Mouse (Mus musculus) lung, postnatal 10 days (tissue): ENCODE data around the gene Pik3c2g.
A peak's percentile ranks its signal among the peaks of the same experiment; 100 is the strongest.

Experiments used
- DNase-seq: peaks from one replicate; pipeline ENCODE4 v3.0.0; 2021

Pik3c2g gene

GRCm38 (mm10) chr6:139735708-139736626, 148.9 kb downstream of the Pik3c2g start:
- no peak for DNase-seq

GRCm38 (mm10) chr6:139738350-139738749, 151.3 kb downstream of the Pik3c2g start:
- DNase-seq, result no peak

- no peak for DNase-seq
Observed at GRCm38 (mm10) chr6:139742693-139743432, 155.8 kb downstream of the Pik3c2g start.

GRCm38 (mm10) chr6:139746758-139747479, 159.9 kb downstream of the Pik3c2g start:
- DNase-seq, result no peak

- no peak for DNase-seq
Observed at GRCm38 (mm10) chr6:139748091-139748771, 161.2 kb downstream of the Pik3c2g start.

- no peak for DNase-seq
Observed at GRCm38 (mm10) chr6:139750599-139750998, 163.6 kb downstream of the Pik3c2g start.

GRCm38 (mm10) chr6:139751022-139751421, 164.0 kb downstream of the Pik3c2g start:
- no peak for DNase-seq

GRCm38 (mm10) chr6:139757876-139758275, 170.9 kb downstream of the Pik3c2g start:
- no peak for DNase-seq

GRCm38 (mm10) chr6:139760978-139761377, 174.0 kb downstream of the Pik3c2g start:
- DNase-seq, result no peak

GRCm38 (mm10) chr6:139764398-139764797, 177.4 kb downstream of the Pik3c2g start:
- no peak for DNase-seq

GRCm38 (mm10) chr6:139769744-139770473, 182.9 kb downstream of the Pik3c2g start:
- no peak for DNase-seq

- no peak for DNase-seq
Observed at GRCm38 (mm10) chr6:139770535-139770934, 183.5 kb downstream of the Pik3c2g start.

GRCm38 (mm10) chr6:139777576-139778282, 190.7 kb downstream of the Pik3c2g start:
- peak; percentile 63 for DNase-seq

GRCm38 (mm10) chr6:139780028-139780427, 193.0 kb downstream of the Pik3c2g start:
- peak; percentile 14 for DNase-seq

GRCm38 (mm10) chr6:139789479-139789878, 202.5 kb downstream of the Pik3c2g start:
- DNase-seq, result peak; percentile 23

- no peak for DNase-seq
Observed at GRCm38 (mm10) chr6:139799541-139800226, 212.7 kb downstream of the Pik3c2g start.

- DNase-seq, result no peak
Observed at GRCm38 (mm10) chr6:139821916-139822315, 234.9 kb downstream of the Pik3c2g start.

- no peak for DNase-seq
Observed at GRCm38 (mm10) chr6:139838239-139838638, 251.2 kb downstream of the Pik3c2g start.

- no peak for DNase-seq
Observed at GRCm38 (mm10) chr6:139838713-139839112, 251.7 kb downstream of the Pik3c2g start.

GRCm38 (mm10) chr6:139839907-139840306, 252.9 kb downstream of the Pik3c2g start:
- peak; percentile 11 for DNase-seq
